ENCODE assay signal across 8 mouse cellular contexts in genomic region chr6:72162155-72162890, GRCm38 (mm10).
A peak's percentile ranks its signal among the peaks of the same experiment; 100 is the strongest.
DNase-seq lines count a peak whose midpoint lies in the region; ATAC-seq lines count a peak whose summit lies in the region.

No protein-coding gene starts in this region.

- no peaks in the 10 kb centered on the region for H3K36me3 ChIP-seq in hindbrain, embryonic 10.5 days
- H3K36me3 ChIP-seq in hindbrain, embryonic 13.5 days = no peaks in the 10 kb centered on the region
- H3K36me3 ChIP-seq in liver, embryonic 15.5 days (replicated peaks) = no peaks in the 10 kb centered on the region

- H3K9ac ChIP-seq in hindbrain, embryonic 13.5 days = no peak overlapping the region
- no peak overlapping the region for H3K9ac ChIP-seq in liver, embryonic 15.5 days

- no peaks in the 10 kb centered on the region for H3K9me3 ChIP-seq in hindbrain, embryonic 10.5 days
- no peaks in the 10 kb centered on the region for H3K9me3 ChIP-seq in hindbrain, embryonic 13.5 days
- H3K9me3 ChIP-seq in liver, embryonic 15.5 days (replicated peaks) = no peaks in the 10 kb centered on the region

- H3K4me1 ChIP-seq in hindbrain, embryonic 10.5 days (replicated peaks) = peaks cover 25% of the 10 kb centered on the region
- no peaks in the 10 kb centered on the region; the same call in 1 of the 2 replicates for H3K4me1 ChIP-seq in hindbrain, embryonic 13.5 days (replicated peaks)
- peaks cover 27% of the 10 kb centered on the region for H3K4me1 ChIP-seq in liver, embryonic 15.5 days (replicated peaks)

- H3K27me3 ChIP-seq in hindbrain, embryonic 10.5 days (ENCODE audit: insufficient read depth, poor library complexity, severe bottlenecking) = no peaks in the 10 kb centered on the region
- H3K27me3 ChIP-seq in hindbrain, embryonic 13.5 days = no peaks in the 10 kb centered on the region
- H3K27me3 ChIP-seq in liver, embryonic 15.5 days = peaks cover 6% of the 10 kb centered on the region; the same call in 1 of the 2 replicates

- H3K4me2 ChIP-seq in hindbrain, embryonic 13.5 days = no peak overlapping the region
- H3K4me2 ChIP-seq in liver, embryonic 15.5 days = peak overlapping the region; percentile 6

- 49% methylated on average over 19 of the region's 19 CpGs for WGBS in hindbrain, embryonic 10.5 days
- WGBS in hindbrain, embryonic 13.5 days = 47% methylated on average over 19 of the region's 19 CpGs
- 7% methylated on average over 19 of the region's 19 CpGs for WGBS in liver, embryonic 15.5 days (ENCODE audit: insufficient replicate concordance)

- H3K4me3 ChIP-seq in hindbrain, embryonic 10.5 days = no peak overlapping the region
- no peak overlapping the region for H3K4me3 ChIP-seq in hindbrain, embryonic 13.5 days
- no peak overlapping the region for H3K4me3 ChIP-seq in liver, embryonic 15.5 days (replicated peaks)

- no peak for ATAC-seq in hindbrain, embryonic 13.5 days (ENCODE audit: low FRiP score)
- ATAC-seq in hematopoietic stem cell, adult 5-6 weeks (replicated peaks in 1 of 2; ENCODE audit: insufficient read depth in 1 of 2, low FRiP score in 2 of 2, low TSS enrichment in 1 of 2, low read depth in 1 of 2, poor library complexity in 2 of 2, severe bottlenecking in 2 of 2) = peak; percentile 70 to 74; a peak in 3 of 4 replicates
- peak; percentile 68 for ATAC-seq in liver, embryonic 15.5 days (ENCODE audit: insufficient read depth)

- H3K27ac ChIP-seq in hindbrain, embryonic 10.5 days = peak overlapping the region; percentile 69; the same call in 1 of the 2 replicates
- H3K27ac ChIP-seq in hindbrain, embryonic 13.5 days = no peak overlapping the region
- H3K27ac ChIP-seq in liver, embryonic 15.5 days (replicated peaks) = peak overlapping the region; percentile 49

- DNase-seq in hindbrain, embryonic 10.5 days (ENCODE audit: low spot score) = peak; percentile 41
- peak; percentile 61 for DNase-seq in embryo, embryonic 9.5 days (ENCODE audit: extremely low spot score)
- DNase-seq in yolk sac, embryonic 10.5 days (ENCODE audit: low spot score) = peak; percentile 75
- no peak for DNase-seq in ovary, postnatal 36 days (ENCODE audit: low spot score)
- no peak for DNase-seq in urinary bladder, adult 2 months (ENCODE audit: low spot score)

Comparison
In these comparisons a context has a peak if more than half of its experiments do, and no peak if none do; other contexts are left out.
1. DNase-seq: peak in hindbrain, embryonic 10.5 days (single experiment), embryo, embryonic 9.5 days (single experiment) and yolk sac, embryonic 10.5 days (single experiment); none in ovary, postnatal 36 days (single experiment) and urinary bladder, adult 2 months (single experiment).